Mouse (Mus musculus) kidney, embryonic 16.5 days (tissue): ENCODE data around the gene Elovl1. TPM values are rescaled to one million over a fixed set of nuclear protein-coding genes. Genes with fewer than 3 reads are reported as not detected.

Experiments
- polyA plus RNA-seq: library from polyadenylated mRNA; unstranded; fragments of >200 nt; fragmentation: Nextera tagmentation; extraction: Ambion mirVana; gene quantifications from 2 replicates; pipeline ENCODE4 v1.2.1, GENCODE M21; 2015

Elovl1 gene
- polyA plus RNA-seq, 1 experiment from 2014 or later, result 125 TPM

Other genes starting within 250 kb of the Elovl1 start
- gene Kdm4a, start 248.1 kb upstream of the Elovl1 start, polyA plus RNA-seq, result 40.5 and 40.9 TPM in 2 replicates
- 72.6 and 73.7 TPM in 2 replicates for gene Ptprf, start 136.7 kb upstream of the Elovl1 start, polyA plus RNA-seq
- 7.7 and 8.1 TPM in 2 replicates for gene Szt2, start 18.8 kb upstream of the Elovl1 start, polyA plus RNA-seq
- gene Med8, start 18.8 kb upstream of the Elovl1 start, polyA plus RNA-seq, result 94.7 and 102 TPM in 2 replicates
- 284 and 293 TPM in 2 replicates for gene Cdc20, start 9.3 kb downstream of the Elovl1 start, polyA plus RNA-seq
- 0.28 and 0.30 TPM in 2 replicates for gene Mpl, start 29.4 kb downstream of the Elovl1 start, polyA plus RNA-seq
- 65.3 and 66.4 TPM in 2 replicates for gene Tie1, start 62.0 kb downstream of the Elovl1 start, polyA plus RNA-seq
- gene 2610528J11Rik, start 98.9 kb downstream of the Elovl1 start, polyA plus RNA-seq, result 30.1 and 33.1 TPM in 2 replicates
- gene Tmem125, start 116.0 kb downstream of the Elovl1 start, polyA plus RNA-seq, result 8.0 and 8.9 TPM in 2 replicates
- gene Cfap57, start 192.7 kb downstream of the Elovl1 start, polyA plus RNA-seq, result 0.10 and 0.19 TPM in 2 replicates
- 133 and 137 TPM in 2 replicates for gene Ebna1bp2, start 192.7 kb downstream of the Elovl1 start, polyA plus RNA-seq
- not detected in 2 replicates for gene Olfr62, start 230.9 kb downstream of the Elovl1 start, polyA plus RNA-seq